Mouse (Mus musculus): Measurements from ENCODE around the gene Gm11096.
A peak's percentile ranks its signal among the peaks of the same experiment; 100 is the strongest.

Gm11096 gene

GRCm38 (mm10) chr17:81441463-81441862, at the start of gene Gm11096:
TSS of gene Gm11096 (plus strand) at chr17:81441763.
- DNase-seq (ENCODE audit: low spot score in 2 of 2): no peak

DNA sequence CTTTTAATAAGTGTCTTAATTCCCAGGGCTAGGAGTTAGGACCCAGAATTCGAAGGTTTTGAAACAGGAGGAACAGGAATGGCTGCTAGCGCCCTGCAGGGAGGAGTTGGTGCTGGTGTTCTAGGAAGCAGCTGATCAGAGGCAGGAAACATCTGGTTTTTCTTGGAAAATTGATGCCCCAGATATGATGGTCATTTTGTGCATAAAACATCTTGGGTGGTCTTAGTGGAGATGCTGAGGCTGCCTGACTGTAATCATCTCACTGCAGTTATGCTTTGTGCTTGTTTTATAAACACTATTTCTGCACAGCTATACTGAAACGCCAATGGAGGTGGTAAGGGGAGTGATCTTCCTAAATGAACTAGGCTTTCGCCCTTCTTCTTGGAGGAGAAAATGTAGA, 48.5 kb upstream of the Gm11096 start:
- DNase-seq (ENCODE audit: low spot score in 2 of 2): no peak

DNA sequence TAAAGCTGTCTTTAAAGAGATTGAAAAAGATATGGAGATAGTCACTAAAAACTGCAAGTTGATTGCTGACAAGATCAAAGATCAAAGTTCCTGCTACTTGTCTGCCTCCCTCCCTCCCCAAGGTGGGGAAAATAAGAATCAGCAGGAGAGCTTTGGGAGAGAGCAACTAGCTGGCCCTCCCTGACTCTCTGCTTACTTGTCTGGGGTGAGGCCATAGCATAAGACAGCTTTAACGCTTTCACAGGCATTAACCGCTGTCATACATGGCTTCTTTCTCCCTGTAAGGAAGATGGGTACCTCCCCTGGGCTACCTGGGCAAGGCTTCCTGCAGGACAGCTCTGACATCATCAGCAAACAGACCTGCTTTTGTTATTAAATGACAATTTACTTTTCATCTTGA, 47.4 kb upstream of the Gm11096 start:
- no peak for DNase-seq (ENCODE audit: low spot score in 2 of 2)

DNA sequence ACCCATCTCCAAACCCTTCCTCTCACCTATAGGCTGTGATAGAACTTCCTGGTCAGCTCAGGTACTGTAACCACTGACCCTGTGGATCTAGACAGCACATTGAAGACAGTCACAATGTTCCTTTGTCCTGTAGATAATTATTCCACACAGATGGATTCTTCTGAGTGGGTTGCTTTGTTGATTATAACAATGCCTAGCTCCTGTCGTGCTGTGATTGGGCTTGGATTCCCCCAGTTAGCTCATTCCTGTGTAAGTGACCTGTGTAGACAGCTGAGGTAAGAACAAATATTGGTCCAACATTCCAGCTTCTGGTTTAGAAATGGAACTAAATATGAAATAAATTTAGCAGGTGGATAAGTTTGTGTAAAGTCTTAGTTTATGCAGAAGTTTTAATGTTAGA, 44.1 kb upstream of the Gm11096 start:
- no peak for DNase-seq (ENCODE audit: low spot score in 2 of 2)

GRCm38 (mm10) chr17:81400377-81400776, 41.2 kb upstream of the Gm11096 start:
- DNase-seq (ENCODE audit: low spot score in 2 of 2): no peak

- DNase-seq (ENCODE audit: low spot score in 2 of 2): no peak
These were observed 38.9 kb upstream of the Gm11096 start for GRCm38 (mm10) chr17:81402636-81403035.

DNA sequence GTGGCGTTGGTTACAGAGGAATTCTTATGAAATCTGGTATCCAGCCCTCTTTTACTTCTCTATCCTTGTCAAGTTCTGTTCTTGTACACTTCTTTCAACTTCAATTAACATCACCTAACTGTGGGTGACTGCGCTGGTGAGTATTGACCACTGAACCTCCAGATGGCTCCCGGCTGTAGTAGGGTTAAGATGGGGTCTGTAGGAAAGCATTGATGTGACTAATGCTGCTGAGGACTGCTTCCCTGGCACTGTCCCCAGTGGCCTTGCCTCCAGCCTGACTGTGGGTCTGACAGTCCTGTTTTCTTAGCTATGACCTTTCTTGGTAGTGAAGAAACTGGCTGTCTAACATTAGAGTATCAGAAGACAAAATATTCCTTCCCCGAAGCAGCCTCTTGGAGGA, 38.4 kb upstream of the Gm11096 start:
- DNase-seq (ENCODE audit: low spot score in 2 of 2): no peak

DNA sequence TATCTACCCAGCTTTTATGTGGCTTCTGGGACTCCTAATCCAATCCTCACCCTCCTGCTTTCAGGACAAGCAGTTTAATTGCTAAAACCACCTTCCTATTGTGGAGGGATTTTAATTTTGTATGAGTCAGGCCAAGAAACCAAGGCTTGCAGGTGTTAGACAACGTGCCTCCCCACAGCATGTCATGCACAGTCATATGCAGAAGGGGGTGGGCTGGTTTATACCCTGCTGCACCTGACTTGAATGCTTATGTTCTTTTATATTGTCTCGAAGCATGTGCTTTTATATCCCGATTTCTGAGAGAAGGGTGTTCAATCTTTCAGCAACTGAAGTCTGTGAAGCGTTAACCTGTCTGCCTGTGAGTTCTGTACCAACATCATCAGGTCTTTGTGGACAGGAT, 37.3 kb upstream of the Gm11096 start:
- no peak for DNase-seq (ENCODE audit: low spot score in 2 of 2)

DNA sequence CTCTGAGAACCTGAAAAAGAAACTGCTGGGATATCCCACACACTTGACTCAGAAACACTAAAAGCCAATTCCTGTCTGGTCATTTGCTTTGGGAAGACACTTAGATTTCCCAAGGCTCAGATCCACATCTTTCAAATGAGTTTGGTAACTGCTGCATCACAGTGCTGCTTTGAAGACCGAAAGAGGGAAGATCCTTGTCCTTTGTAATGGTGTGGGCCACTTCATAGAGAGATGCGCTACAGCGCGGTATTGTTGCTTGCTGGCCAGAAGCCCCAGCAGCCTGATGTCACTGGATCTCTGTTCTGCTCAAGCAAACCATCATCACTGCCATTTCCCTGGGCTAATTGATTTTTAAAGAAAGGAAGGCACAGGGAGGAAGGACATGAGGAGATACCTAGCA, 28.8 kb upstream of the Gm11096 start:
- DNase-seq (ENCODE audit: low spot score in 2 of 2): no peak

GRCm38 (mm10) chr17:81416361-81417114, 25.0 kb upstream of the Gm11096 start:
- no peak for DNase-seq (ENCODE audit: low spot score in 2 of 2)

GRCm38 (mm10) chr17:81419802-81420459, 21.6 kb upstream of the Gm11096 start:
- DNase-seq (ENCODE audit: low spot score in 2 of 2): peak; percentile 53 to 67

DNA sequence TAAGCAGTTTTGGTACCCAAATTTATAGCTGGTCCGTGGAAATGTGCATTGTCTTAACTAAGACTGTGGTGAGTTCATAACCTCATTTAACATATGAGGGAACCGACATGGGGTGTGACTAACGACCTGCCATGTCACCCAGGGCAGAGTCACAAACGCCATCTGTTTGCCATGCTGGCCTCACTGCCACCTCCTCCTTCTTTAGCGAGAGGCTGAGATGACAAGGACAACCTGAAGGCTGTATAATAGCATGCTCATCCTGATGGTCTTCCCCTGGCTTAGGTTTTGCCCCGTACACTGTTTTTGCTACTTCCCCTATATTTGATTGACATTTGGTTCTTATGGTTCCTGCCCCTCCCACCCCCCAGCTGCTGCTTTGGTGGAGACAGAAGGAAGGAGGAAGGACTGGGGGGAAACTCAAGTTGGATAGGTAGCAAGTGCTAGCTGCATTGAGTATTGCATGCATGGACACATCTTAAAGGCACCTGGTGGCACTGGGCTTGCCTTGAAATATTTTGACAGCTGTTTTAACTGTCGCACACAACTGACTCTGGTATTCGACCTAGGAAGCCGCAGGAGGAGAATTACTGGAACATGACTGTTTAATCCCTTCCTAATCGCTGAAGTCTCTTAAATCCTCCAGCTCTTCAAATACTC, 17.2 kb upstream of the Gm11096 start:
- no peak for DNase-seq (ENCODE audit: low spot score in 2 of 2)

DNA sequence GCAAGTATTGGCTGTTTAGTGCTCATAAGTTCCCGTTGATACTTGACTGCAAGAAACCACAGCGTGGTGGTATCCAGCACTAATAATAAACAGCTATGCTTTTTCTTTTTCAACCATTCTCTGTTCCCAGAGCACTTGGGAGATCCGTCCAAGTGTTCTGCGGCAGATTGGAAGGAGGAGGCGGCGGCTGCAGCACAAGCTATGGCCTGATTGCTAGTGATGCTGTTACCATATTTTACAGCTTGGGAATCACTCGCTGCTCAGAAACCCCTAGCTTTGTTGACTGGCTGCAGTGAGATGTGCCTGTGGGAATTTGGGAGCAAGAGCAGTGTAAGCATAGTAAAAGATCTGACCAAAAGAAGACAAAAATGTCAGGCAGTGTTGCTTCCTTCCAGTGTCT, 14.3 kb upstream of the Gm11096 start:
- DNase-seq (ENCODE audit: low spot score in 2 of 2): peak; percentile 68 to 72

DNA sequence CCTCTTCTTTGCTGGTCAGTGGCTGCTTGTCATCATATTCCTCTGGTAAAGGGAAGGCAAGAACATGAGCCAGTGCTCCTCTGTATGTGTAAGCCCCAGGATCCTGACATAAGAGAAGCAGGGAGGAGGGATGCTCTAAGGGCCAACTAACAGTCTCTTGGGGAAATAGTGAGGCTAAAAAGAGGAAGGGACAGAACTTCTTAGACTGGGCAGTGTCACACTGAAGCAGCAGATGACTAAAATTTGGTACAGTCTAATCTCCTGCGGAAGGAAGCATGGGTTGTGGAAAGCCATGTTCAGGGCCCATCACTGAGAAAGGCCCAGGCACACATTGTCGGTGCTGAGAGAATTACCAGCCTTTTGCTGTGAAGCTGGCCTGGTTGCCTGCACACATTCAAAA, 8.8 kb upstream of the Gm11096 start:
- DNase-seq (ENCODE audit: low spot score in 2 of 2): no peak

GRCm38 (mm10) chr17:81433148-81433547, 8.4 kb upstream of the Gm11096 start:
- DNase-seq (ENCODE audit: low spot score in 2 of 2): no peak

GRCm38 (mm10) chr17:81455269-81455668, 13.7 kb downstream of the Gm11096 start:
- DNase-seq (ENCODE audit: low spot score in 2 of 2): no peak

DNA sequence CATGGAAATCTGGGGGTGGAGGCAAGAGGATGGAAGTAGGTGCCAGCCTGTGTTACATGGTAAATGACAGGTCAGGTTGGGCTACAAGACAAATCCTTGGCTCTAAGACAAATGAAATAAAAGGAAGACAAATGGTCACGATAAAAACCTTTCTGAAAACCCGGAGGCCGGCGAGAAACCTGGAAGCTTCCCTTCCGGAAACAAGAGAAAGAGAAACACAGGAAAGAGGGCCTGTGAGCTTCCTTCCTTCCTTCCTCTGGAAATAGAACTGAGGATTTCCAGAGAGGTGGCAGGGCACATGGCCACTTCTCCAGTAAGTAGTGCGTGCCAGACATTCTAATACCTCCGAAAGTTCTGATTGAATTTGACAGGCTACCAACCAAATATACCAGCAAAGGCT, 14.4 kb downstream of the Gm11096 start:
- DNase-seq (ENCODE audit: low spot score in 2 of 2): no peak

DNA sequence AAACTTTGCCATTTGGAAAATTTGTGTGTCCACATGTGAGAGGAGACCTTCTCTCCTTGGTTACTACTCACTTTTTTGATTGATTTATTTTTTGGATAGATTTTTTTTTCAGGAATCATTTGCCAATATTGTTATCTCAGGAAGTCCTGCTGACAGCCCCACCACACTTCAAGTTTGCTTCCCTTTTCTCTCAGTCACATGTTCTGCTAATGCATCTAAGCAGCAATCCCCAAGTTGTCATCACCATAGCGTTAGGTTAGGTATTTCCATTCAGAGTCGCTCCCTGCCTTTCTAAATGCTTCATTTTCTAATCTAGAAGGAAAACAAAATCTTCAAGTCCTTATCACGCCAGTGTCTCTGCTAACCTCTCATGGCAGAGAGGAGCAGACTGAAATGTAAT, 17.8 kb downstream of the Gm11096 start:
- no peak for DNase-seq (ENCODE audit: low spot score in 2 of 2)

GRCm38 (mm10) chr17:81468941-81469340, 27.4 kb downstream of the Gm11096 start:
- DNase-seq (ENCODE audit: low spot score in 2 of 2): no peak

DNA sequence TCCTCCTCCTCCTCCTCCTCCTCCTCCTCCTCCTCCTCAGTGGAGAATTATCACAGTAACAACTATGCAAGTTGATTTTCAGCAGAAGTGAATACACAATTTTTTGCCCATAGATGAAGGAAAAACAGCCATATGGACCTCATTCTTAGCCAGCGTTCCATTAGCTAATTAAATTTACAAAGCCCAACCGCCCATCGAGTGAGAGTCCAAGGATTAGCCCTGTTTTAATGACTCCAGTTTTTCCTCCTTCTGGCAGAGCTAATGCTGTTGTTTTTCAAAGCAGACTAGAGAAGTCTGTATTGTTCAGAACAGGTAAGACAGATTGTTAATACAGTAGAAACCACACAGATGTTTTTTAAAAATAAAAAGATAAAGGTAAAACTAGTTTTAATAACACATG, 31.8 kb downstream of the Gm11096 start:
- DNase-seq (ENCODE audit: low spot score in 2 of 2): no peak

- no peak for DNase-seq (ENCODE audit: low spot score in 2 of 2)
These were observed 35.9 kb downstream of the Gm11096 start for GRCm38 (mm10) chr17:81477420-81477819.

GRCm38 (mm10) chr17:81479807-81480206, 38.2 kb downstream of the Gm11096 start:
- DNase-seq (ENCODE audit: low spot score in 2 of 2): no peak

Measured in right cerebral cortex, adult 2 months (tissue).